Mouse (Mus musculus): ENCODE data around the gene Pcyt1a. TPM values are rescaled to one million over a fixed set of nuclear protein-coding genes. Genes with fewer than 3 reads are reported as not detected.
"Not testable (repeated sequence)": the region's sequence is repeated elsewhere in the genome, so short reads cannot be mapped to it uniquely, and the experiment has no call there.

Gene Pcyt1a
- polyA plus RNA-seq, 1 experiment, result 23.8 TPM

DNA sequence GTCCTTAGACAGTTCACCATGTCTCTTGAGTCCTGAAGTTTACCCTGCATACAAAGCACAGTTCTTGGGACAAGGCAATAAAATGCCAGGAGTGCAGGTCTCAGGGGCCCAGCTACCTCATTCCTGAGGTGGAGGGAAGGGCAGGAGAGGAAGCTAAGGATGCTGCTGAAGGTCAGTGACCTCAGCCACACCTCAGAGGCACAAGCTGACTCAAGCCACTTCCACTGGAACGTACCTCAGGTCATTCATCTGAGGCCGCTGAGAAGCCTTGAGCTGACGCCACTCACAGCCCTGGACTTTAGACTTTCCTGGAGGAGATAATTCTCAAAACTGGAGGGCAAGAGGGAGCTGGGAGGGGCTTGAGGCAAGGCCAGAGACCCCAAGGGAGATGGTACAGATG lies 58.2 kb downstream of the Pcyt1a start:
- TF ChIP-seq E2F4 (IDR thresholded peaks at IDR 0.05; ENCODE audit: insufficient read depth) (no peak), POLR2AphosphoS2 (IDR thresholded peaks at IDR 0.05; ENCODE audit: insufficient read length, low read depth) (no peak), SRF (IDR thresholded peaks at IDR 0.05; ENCODE audit: control insufficient read depth, insufficient read length, low read depth) (no peak), POLR2A (IDR thresholded peaks at IDR 0.05; ENCODE audit: insufficient read length, low read depth) (no peak), MAX (IDR thresholded peaks at IDR 0.05; ENCODE audit: low read depth) (no peak), MYOD1 (IDR thresholded peaks at IDR 0.05; ENCODE audit: control insufficient read depth in 1 of 3, insufficient read length in 2 of 3, low read depth in 2 of 3) (no peak), TCF3 (IDR thresholded peaks at IDR 0.05; ENCODE audit: insufficient read length, low read depth) (no peak), MYOG (IDR thresholded peaks at IDR 0.05; ENCODE audit: control insufficient read depth in 1 of 3, insufficient read depth in 1 of 3, insufficient read length in 2 of 3, low read depth in 2 of 3) (no peak), CEBPB (IDR thresholded peaks at IDR 0.05; ENCODE audit: insufficient read depth, poor library complexity, severe bottlenecking) (no peak), REST (IDR thresholded peaks at IDR 0.05; ENCODE audit: insufficient read depth, insufficient read length) (no peak), TCF12 (IDR thresholded peaks at IDR 0.05; ENCODE audit: insufficient read depth, poor library complexity, severe bottlenecking) (no peak), USF1 (IDR thresholded peaks at IDR 0.05; ENCODE audit: low read depth) (no peak)

DNA sequence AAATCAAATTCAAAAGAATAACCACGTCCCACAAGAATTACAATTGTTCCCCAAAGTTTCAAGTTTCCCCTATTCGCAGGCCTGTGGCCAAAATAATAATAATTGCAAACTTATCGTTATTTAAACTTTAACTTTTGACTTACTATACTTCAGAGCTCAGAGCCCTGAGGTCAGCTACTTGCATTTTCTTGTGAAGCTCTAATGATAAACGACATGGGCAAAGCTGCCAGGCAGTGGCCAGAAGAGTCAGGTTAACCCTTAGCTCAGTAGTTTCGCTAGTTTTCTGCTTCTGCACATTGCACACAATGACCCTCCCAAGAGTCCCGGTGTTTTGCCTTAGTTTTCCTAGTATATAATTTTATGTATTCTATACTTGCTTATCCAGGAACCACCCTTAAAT lies 63.6 kb downstream of the Pcyt1a start:
- H3K4me3 ChIP-seq, result not testable (repeated sequence)

More for the DNA sequence above, 58.2 kb downstream of the Pcyt1a start:
- H3ac ChIP-seq (ENCODE audit: control insufficient read depth, insufficient read length), result no peak overlapping the region
- no peaks in the 10 kb centered on the region for H3K79me2 ChIP-seq (ENCODE audit: control insufficient read depth, insufficient read depth)
- no peaks in the 10 kb centered on the region for H3K36me3 ChIP-seq (ENCODE audit: control insufficient read depth, insufficient read depth)
- no peak overlapping the region for H3K4me2 ChIP-seq (ENCODE audit: low read depth)
- no peak overlapping the region for H3K4me3 ChIP-seq
- no peaks in the 10 kb centered on the region for H3K27me3 ChIP-seq (ENCODE audit: control insufficient read depth, insufficient read depth, insufficient read length)

DNA sequence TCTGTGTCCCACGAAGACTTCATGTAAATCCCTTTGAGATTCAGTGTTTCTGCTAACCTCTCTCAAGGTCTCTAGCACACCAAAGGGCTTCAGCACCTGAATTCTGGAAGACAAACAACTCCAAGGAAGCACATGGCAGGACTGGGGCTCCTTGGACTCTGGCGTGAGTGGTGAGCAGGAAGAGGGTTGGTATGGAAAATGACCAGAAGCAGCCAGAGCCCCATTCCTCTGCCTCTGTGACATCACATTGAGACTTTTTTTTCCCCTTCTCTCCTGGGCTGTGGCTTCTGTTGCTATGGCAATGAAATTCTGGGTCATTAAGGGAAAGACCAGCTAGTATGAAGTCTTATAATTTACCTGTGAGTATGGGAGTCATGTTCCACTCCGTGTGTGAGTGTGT lies 65.2 kb downstream of the Pcyt1a start, which contains the start of gene Zdhhc19:
Gene Zdhhc19, plus strand, starts transcription at position 301 of the 400 bp plus-strand sequence.
- no peak for TF ChIP-seq POLR2AphosphoS2 (IDR thresholded peaks at IDR 0.05; ENCODE audit: insufficient read length, low read depth)
- no peak for TF ChIP-seq MYOD1 (IDR thresholded peaks at IDR 0.05; ENCODE audit: control insufficient read depth in 1 of 3, insufficient read length in 2 of 3, low read depth in 2 of 3)
- TF ChIP-seq MYOG (IDR thresholded peaks at IDR 0.05; ENCODE audit: control insufficient read depth in 1 of 3, insufficient read depth in 1 of 3, insufficient read length in 2 of 3, low read depth in 2 of 3), result no peak
- no peak for TF ChIP-seq REST (IDR thresholded peaks at IDR 0.05; ENCODE audit: insufficient read depth, insufficient read length)
- no peaks in the 10 kb centered on the region for H3K79me2 ChIP-seq (ENCODE audit: control insufficient read depth, insufficient read depth)
- no peak within 1 kb of the TSS for H3K4me3 ChIP-seq
- no peak within 1 kb of the TSS for H3K4me2 ChIP-seq (ENCODE audit: low read depth)
- H3K36me3 ChIP-seq (ENCODE audit: control insufficient read depth, insufficient read depth), result no peaks in the 10 kb centered on the region
- H3ac ChIP-seq (ENCODE audit: control insufficient read depth, insufficient read length), result no peak within 1 kb of the TSS
- H3K27me3 ChIP-seq (ENCODE audit: control insufficient read depth, insufficient read depth, insufficient read length), result no peaks in the 10 kb centered on the region

More for the DNA sequence above, 63.6 kb downstream of the Pcyt1a start:
- H3ac ChIP-seq (ENCODE audit: control insufficient read depth, insufficient read length); H3K36me3 ChIP-seq (ENCODE audit: control insufficient read depth, insufficient read depth); H3K4me2 ChIP-seq (ENCODE audit: low read depth); H3K79me2 ChIP-seq (ENCODE audit: control insufficient read depth, insufficient read depth); H3K27me3 ChIP-seq (ENCODE audit: control insufficient read depth, insufficient read depth, insufficient read length): not testable (repeated sequence)

DNA sequence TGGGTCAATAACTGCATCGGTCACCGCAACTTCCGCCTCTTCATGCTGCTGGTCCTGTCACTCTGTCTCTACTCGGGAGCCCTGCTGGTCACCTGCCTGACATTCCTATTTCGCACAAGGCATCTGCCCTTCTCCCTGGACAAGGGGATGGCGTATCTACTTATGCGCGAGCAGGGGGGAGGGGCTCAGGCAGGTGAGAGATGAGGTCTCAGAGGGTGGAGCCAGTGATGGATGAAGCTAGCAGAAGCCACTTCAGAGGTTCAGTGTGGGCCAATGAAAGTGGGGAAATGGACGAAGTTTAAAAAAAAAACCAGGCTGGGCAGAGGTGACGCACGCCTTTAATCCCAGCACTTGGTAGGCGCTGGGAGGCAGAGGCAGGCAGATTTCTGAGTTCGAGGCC lies 68.3 kb downstream of the Pcyt1a start:
- H3K4me3 ChIP-seq, result no peak overlapping the region
- no peaks in the 10 kb centered on the region for H3K36me3 ChIP-seq (ENCODE audit: control insufficient read depth, insufficient read depth)
- TF ChIP-seq MAX (IDR thresholded peaks at IDR 0.05; ENCODE audit: low read depth) (no peak), E2F4 (IDR thresholded peaks at IDR 0.05; ENCODE audit: insufficient read depth) (no peak), MYOD1 (IDR thresholded peaks at IDR 0.05; ENCODE audit: control insufficient read depth in 1 of 3, insufficient read length in 2 of 3, low read depth in 2 of 3) (no peak), CEBPB (IDR thresholded peaks at IDR 0.05; ENCODE audit: insufficient read depth, poor library complexity, severe bottlenecking) (no peak), SRF (IDR thresholded peaks at IDR 0.05; ENCODE audit: control insufficient read depth, insufficient read length, low read depth) (no peak), REST (IDR thresholded peaks at IDR 0.05; ENCODE audit: insufficient read depth, insufficient read length) (no peak), TCF3 (IDR thresholded peaks at IDR 0.05; ENCODE audit: insufficient read length, low read depth) (no peak)
- H3K79me2 ChIP-seq (ENCODE audit: control insufficient read depth, insufficient read depth), result no peaks in the 10 kb centered on the region
- no peaks in the 10 kb centered on the region for H3K27me3 ChIP-seq (ENCODE audit: control insufficient read depth, insufficient read depth, insufficient read length)
- no peak overlapping the region for H3K4me2 ChIP-seq (ENCODE audit: low read depth)
- H3ac ChIP-seq (ENCODE audit: control insufficient read depth, insufficient read length), result no peak overlapping the region

GRCm38 (mm10) chr16:32499430-32500037 lies 68.8 kb downstream of the Pcyt1a start:
- no peak for TF ChIP-seq REST (IDR thresholded peaks at IDR 0.05; ENCODE audit: insufficient read depth, insufficient read length)
- no peak for TF ChIP-seq SRF (IDR thresholded peaks at IDR 0.05; ENCODE audit: control insufficient read depth, insufficient read length, low read depth)
- TF ChIP-seq E2F4 (IDR thresholded peaks at IDR 0.05; ENCODE audit: insufficient read depth), result no peak
- no peak for TF ChIP-seq USF1 (IDR thresholded peaks at IDR 0.05; ENCODE audit: low read depth)
- no peak for TF ChIP-seq POLR2A (IDR thresholded peaks at IDR 0.05; ENCODE audit: insufficient read length, low read depth)
- no peak for TF ChIP-seq MYOD1 (IDR thresholded peaks at IDR 0.05; ENCODE audit: control insufficient read depth in 1 of 3, insufficient read length in 2 of 3, low read depth in 2 of 3)
- TF ChIP-seq MYOG (IDR thresholded peaks at IDR 0.05; ENCODE audit: control insufficient read depth in 1 of 3, insufficient read depth in 1 of 3, insufficient read length in 2 of 3, low read depth in 2 of 3), result no peak
- no peak for TF ChIP-seq POLR2AphosphoS2 (IDR thresholded peaks at IDR 0.05; ENCODE audit: insufficient read length, low read depth)
- Histone ChIP-seq H3K36me3 (ENCODE audit: control insufficient read depth, insufficient read depth) (no peaks in the 10 kb centered on the region), H3ac (ENCODE audit: control insufficient read depth, insufficient read length) (no peak overlapping the region), H3K4me2 (ENCODE audit: low read depth) (no peak overlapping the region), H3K79me2 (ENCODE audit: control insufficient read depth, insufficient read depth) (no peaks in the 10 kb centered on the region), H3K4me3 (no peak overlapping the region), H3K27me3 (ENCODE audit: control insufficient read depth, insufficient read depth, insufficient read length) (no peaks in the 10 kb centered on the region)
